Mouse (Mus musculus): ENCODE measurements around the gene Ankrd33. TPM values are rescaled to one million over a fixed set of nuclear protein-coding genes. Genes with fewer than 3 reads are reported as not detected.

The Ankrd33 gene
- polyA plus RNA-seq, 1 experiment from 2014 or later: not detected

Other genes with a start within 250 kb of the Ankrd33 start
- gene Scn8a, start 245.9 kb upstream of the Ankrd33 start, polyA plus RNA-seq (2015; fragmentation: Nextera tagmentation; extraction: Ambion mirVana): 8.2 and 8.6 TPM in 2 replicates
- not detected in 2 replicates for gene Gm47841, start 68.4 kb upstream of the Ankrd33 start, polyA plus RNA-seq (2015; fragmentation: Nextera tagmentation; extraction: Ambion mirVana)
- 0.21 and 0.28 TPM in 2 replicates for gene Fignl2, start 37.2 kb upstream of the Ankrd33 start, polyA plus RNA-seq (2015; fragmentation: Nextera tagmentation; extraction: Ambion mirVana)
- gene Acvrl1, start 12.8 kb downstream of the Ankrd33 start, polyA plus RNA-seq (2015; fragmentation: Nextera tagmentation; extraction: Ambion mirVana): 9.9 and 10.1 TPM in 2 replicates
- gene Acvr1b, start 58.3 kb downstream of the Ankrd33 start, polyA plus RNA-seq (2015; fragmentation: Nextera tagmentation; extraction: Ambion mirVana): 8.0 TPM in 2 replicates
- gene Grasp, start 108.4 kb downstream of the Ankrd33 start, polyA plus RNA-seq (2015; fragmentation: Nextera tagmentation; extraction: Ambion mirVana): 7.4 and 8.0 TPM in 2 replicates
- gene Nr4a1, start 138.5 kb downstream of the Ankrd33 start, polyA plus RNA-seq (2015; fragmentation: Nextera tagmentation; extraction: Ambion mirVana): 9.1 and 9.5 TPM in 2 replicates
- 65.9 and 68.4 TPM in 2 replicates for gene Atg101, start 168.5 kb downstream of the Ankrd33 start, polyA plus RNA-seq (2015; fragmentation: Nextera tagmentation; extraction: Ambion mirVana)
- 0.56 and 0.60 TPM in 2 replicates for gene 6030408B16Rik, start 177.5 kb downstream of the Ankrd33 start, polyA plus RNA-seq (2015; fragmentation: Nextera tagmentation; extraction: Ambion mirVana)